Mouse (Mus musculus): ENCODE measurements around the gene Sypl2.
"Not testable (repeated sequence)": the region's sequence is repeated elsewhere in the genome, so short reads cannot be mapped to it uniquely, and the experiment has no call there.

The Sypl2 gene

DNA sequence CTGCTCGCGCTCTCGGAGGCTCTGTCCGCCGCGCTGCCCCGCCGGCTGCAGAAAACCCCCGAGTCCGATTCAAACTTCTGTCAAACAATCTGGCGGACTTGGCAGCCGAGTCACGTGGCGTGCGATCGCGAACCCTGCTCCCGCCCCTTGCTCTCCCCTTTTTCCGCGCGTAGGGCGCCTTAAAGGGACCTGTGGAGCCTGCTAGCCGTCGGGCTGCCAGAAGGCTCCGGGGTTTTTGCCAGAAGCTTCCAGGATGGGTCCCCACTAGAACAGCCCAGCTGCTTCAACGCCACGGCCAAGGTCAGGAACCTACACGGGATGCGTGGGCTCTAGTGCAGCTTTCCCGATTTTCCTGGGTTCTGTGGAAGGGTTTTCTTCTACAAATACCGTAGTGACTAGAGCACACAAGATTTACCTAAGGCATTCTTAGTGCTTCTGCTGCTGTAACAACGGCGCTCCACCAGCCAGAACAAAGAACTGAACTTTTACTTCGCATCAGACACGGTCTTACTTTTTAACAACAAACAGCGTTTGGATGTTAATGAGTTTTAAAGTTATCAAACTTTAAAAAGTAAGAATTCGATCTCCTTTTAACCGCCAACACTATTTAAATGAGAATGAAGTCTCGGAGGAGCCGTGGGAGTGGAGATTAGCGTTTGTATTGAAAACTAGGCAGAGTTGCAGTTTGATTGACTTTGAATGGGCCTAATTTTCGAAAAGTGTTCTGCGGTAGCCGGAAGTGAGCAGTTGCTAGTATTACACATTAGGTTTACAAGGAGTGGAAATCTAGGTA is at the start of gene Sypl2:
Sypl2 (minus strand) TSS at position 91 of the 793 bp plus-strand sequence.
- in situ Hi-C loops (cut with MboI; ENCODE audit: low sequenced_read_pairs): no loop called here

DNA sequence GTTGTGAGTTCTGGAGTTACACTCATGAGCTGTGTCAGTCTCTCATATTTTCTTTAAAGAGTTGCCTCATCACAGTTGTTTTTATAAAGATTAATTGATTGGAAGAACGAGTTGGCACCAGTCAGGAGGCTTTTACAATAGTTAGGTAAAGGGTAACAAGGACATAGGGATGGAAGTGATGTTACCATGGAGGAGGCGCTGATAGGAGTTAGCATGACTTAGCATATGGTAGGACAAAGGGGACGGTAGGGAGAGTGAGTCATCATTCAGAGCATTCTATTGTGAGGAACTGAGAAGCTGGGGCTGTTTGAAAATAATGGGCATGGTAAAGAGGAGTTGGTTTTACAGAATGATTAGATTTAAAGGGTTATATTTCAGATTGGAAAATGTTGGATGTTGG is 32.9 kb upstream of the Sypl2 start:
- in situ Hi-C loops (cut with MboI; ENCODE audit: low sequenced_read_pairs): no loop called here

DNA sequence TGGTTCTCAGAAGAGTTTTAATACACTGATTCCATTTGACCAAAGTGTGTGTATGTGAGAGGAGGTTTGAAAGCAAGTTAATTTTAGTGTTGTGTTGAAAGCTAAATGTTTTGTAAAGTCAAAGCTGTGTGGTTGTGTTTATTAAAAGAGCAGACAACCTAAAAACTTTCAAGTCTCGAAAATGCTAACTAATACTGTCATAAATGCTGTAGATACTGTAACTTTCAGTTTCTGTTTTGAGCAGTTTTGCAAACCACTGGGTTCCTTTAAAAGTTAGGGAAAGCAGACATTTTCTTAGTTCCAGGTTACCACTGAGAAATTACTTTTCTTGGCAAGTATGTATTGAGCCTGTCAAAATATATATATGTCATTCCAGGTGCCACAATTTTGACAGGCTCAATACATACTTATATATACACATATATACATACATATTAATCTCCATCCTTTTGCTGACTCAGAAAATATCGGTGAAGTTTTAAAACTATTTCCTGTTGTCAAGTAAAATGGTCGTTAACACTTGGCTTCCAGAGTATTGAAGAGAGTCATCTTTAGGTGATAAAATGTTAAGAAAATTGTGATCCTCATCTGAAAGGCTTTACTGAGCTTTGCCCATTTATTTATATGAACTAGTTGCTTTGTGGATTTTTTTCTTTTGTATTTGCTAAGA is 31.5 kb upstream of the Sypl2 start:
- in situ Hi-C loops (cut with MboI; ENCODE audit: low sequenced_read_pairs): no loop called here

DNA sequence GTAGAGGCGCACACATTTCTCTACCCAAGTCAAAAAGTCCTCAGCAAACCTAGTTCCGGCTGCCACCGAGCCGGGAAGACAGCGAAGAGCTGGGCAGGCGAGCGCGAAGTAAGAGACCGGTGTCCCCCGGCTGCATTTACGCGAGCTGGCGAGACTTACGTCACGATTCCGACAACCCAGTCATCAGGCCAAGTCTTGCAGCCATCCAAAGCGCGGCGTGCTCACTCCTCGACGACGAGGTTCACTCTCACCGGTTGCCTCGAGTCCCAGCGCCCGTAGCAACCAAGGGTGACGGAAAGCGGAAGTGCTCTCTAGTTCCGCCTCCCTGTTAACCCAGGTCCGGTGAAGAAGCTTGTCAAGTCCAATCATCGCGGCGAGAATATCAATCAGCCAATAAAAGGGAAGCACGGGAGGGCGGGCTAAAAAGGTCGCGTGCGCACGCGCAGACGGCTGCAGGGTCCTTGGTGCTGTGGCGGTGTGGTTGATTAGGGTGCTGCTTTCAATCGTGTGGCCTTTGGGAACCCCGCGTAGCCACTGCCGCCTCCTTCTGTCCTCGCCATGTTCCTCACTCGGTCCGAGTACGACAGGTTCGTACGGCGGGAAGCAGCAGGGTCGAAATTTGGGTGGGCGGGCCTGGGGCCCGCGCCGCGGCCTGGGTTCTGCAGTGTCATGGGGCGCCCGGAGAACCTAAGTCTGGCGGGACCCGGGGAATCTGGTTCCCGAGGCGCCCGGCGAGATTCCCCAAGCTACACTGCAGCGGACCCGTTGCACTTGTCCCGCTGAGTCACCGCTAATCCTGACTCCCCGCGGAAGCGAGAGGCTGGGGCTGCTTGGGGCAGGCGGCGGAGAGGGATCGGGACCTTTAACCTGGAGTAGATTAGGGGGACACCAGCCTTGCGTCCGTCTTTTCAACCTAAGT is 30.5 kb upstream of the Sypl2 start, which contains the start of gene Psma5:
Psma5 (plus strand) TSS at position 208 of the 919 bp plus-strand sequence.
- in situ Hi-C loops (cut with MboI; ENCODE audit: low sequenced_read_pairs): no loop called here

DNA sequence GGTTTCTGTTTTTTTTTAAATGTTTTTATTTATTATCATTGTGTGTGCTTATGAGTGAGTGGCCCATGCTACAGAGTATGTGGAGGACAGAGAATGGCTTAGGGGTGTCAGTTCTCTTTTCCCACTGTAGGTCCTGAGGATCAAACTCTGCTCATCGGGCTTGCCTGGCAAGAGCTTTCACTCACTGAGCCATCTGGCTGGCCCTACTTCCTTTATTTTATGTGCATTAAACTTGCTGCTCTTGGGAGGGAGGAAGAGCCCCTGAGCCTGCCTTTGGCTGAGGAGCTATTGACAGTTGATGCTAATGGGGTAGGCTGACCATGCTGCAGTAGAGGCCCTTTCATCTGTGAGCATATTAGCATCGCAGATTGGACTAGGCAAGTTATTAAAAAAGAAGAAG is 20.4 kb upstream of the Sypl2 start:
- in situ Hi-C loops (cut with MboI; ENCODE audit: low sequenced_read_pairs): no loop called here

DNA sequence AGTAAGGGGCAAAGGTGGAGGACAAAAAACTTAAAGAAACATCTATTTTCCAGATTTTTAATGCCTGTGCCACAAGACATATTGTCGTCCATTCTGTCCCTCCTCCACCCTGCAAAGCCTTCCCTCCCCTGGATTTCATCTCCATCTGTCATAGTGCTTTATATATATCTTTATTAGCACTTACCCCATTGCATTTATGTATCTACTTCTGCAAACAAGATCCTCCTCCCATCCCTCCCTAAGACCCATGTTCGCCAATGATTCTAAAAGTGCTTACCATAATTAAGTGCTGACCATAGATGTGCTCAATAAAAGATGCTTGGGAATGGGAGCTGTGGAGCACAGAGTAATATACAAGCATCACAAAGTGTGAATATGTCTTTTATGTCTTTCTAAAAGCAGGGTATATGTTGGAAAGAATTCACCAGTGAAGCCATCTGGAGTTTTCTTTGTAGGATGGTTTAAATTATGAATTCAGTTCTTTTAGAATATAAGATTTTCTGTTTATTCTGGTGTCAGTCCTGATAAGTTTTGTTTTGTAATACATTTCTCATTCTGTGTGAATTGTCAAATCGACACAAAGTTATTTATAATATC is 14.9 kb upstream of the Sypl2 start:
- in situ Hi-C loops (cut with MboI; ENCODE audit: low sequenced_read_pairs): no loop called here

DNA sequence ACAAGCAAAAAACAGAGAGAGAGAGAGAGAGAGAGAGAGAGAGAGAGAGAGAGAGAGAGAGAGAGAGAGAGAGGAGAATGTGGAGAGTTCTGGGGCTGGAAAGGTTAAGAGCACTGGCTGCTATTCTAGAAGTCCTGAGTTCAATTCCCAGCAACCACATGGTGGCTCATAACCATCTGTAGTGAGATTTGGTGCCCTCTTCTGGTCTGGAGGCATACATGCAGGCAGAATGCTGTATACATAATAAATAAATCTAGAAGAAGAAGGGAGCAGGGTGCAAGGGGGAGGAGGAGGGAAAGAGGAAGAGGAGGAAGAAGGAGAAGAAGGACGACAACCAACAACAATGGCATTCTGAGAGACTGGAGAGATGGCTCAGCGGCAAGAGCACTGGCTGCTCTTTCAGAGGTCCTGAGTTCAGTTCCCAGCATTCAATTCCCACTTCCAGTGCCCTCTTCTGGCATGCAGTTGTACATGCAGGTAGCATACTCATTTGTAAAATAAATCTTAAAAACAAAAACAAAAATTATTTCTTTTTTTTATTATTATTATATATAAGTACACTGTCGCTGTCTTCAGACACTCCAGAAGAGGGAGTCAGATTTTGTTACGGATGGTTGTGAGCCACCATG is 11.1 kb upstream of the Sypl2 start:
- in situ Hi-C loops (cut with MboI; ENCODE audit: low sequenced_read_pairs): not testable (repeated sequence)

DNA sequence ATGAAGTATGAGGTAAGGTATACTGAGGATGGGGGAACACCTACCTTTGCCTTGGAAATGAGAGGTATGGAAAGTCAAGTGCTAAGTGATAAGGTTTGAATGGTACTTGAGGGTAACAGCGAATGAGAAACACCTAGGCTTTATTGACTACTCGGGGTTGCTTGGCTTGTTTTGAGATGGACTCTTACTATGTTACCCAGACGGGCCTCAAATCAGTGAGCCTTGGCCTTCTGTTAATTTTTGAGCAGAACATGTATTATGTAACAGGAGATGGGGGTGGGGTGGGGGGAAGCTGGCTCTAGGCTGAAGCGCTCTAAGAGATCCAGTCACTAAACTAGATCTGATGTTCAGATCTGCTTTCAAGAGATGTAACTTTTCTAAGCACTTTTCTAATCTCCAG is 5.2 kb upstream of the Sypl2 start:
- in situ Hi-C loops (cut with MboI; ENCODE audit: low sequenced_read_pairs): no loop called here

DNA sequence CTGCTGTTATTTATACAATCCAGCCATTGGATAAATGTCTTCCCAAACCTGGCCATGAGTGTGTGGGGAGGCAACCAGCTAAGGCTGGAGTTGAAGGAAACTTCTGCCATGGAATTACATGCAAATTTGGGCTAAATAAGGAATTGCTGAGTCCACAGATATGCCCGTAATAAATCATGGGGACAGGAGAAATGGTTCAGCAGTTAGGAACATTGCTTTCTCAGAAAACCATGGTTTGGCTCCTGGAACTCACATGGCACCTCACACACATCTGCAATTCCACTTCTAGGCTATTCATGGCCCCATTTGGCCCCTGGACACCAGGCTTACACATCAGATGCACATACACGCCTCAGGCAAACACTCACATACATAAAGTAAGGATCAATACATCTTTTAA is 1.1 kb upstream of the Sypl2 start:
- in situ Hi-C loops (cut with MboI; ENCODE audit: low sequenced_read_pairs): no loop called here

DNA sequence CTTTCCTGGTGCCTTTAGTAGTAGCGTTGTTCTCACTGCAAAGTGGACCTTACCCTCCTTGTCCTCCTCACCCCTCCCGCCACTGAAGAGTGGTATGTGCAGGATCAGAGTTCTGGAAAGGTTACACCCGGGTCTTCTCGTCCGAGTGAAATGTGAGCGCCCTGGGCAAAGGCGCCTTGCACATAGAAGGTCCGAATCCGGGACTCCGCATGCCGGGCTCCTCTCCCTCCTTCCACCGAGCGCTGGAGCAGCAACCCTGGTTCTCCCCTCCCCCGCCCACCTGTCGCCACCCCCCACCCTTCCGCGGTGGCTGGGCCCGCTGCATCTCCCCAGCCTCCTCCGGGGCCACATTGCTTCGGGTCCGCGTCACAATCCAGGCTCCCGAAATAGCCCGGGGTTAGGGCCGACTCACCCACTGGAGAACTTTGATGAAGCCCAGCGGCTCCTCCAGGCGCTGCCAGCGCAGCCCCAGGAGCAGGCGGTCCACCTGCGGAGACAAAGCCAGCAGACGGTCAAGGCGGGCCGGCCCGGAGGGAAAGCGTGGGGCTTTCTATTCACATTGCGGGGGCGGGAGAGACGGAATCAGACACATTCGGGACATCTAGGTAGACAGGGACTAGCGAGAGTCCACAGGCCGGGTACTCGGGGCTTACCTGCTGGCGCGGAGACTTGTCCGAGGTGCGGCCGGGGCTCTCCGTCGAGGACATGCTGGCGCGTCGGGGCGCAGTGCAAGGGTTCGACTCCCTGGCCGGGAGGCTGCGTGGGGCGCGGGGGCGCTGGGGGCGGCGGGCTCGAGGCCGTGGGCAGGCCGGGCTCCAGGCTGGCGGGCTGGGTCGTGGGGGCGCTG is 514 bp downstream of the Sypl2 start:
- in situ Hi-C loops (cut with MboI; ENCODE audit: low sequenced_read_pairs): no loop called here

DNA sequence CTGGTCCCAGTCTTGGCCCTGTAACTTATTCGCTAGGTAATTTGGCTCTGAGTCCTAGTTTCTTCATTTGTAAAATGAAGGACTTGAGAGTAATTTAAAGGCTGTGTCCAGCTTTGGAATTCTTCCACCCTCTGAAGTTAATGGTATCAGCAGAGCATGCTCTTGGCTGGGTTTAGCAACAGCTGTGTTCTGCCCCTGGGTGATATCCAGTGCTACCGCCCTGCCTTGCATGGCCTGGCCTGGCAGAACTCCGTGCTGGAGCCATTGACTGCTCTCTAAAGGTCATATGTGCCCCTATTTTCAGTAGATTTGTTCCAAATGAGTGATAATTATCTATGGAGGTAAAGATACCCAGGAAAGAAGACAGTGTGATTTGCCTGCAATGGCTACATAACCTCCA is 5.8 kb downstream of the Sypl2 start:
- in situ Hi-C loops (cut with MboI; ENCODE audit: low sequenced_read_pairs): no loop called here

DNA sequence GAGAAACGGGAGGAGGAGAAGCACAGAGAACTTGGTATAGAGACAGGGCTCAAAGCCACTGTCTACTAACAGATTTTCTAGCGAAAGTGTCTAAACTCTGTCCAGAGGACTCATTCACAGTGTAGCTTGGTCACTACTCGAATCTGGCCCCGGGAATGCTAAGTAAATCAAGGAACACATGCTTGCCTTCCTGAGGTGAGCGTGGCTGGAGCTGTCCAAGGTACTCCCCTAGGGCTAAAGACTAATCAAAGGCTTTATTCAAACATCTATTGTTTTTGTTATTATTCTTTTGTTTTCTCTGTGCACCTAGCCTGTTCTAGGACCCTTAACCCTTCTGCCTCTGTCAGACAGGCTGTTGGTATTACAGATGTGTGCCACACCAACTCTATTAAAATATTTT is 11.7 kb downstream of the Sypl2 start:
- in situ Hi-C loops (cut with MboI; ENCODE audit: low sequenced_read_pairs): no loop called here

DNA sequence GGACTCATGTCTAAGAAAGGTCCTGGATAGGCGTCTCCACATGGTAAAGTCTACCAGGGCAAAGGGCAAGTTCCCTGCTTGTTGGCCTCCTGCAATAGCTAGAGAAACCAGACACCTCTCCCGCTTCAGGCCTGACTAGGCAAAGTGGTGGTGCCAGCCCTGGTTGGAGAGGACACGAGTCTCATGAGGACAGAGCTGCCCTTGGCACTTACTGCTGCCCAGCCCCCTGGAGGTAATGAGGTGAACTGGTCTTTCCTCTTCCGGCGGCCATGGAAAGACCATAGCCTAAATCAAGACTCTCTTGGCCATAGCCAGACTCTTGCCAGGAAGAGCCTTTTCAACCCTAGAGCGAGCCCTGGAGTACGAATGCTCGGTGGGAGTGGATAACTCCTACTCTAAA is 14.0 kb downstream of the Sypl2 start:
- in situ Hi-C loops (cut with MboI; ENCODE audit: low sequenced_read_pairs): no loop called here

DNA sequence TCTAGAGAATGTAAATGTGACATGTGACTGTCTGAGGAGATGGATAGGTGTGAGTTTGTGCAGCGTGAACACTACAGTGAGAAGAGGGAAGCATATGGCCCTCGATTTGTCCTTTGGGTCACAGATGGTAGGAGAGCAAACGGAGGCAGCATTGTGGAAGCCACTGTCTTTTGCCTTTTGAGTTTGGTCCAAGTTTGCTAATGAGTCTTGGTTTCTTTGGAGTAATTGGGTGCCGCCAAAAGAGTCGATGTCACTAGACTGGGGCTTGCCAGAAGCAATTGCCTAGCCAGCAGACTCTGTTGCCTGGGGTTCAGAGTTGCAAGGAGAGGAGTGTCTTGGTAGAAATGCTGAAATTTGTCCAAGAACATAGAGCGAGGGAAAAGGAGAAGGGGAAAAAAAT is 14.6 kb downstream of the Sypl2 start:
- in situ Hi-C loops (cut with MboI; ENCODE audit: low sequenced_read_pairs): no loop called here

DNA sequence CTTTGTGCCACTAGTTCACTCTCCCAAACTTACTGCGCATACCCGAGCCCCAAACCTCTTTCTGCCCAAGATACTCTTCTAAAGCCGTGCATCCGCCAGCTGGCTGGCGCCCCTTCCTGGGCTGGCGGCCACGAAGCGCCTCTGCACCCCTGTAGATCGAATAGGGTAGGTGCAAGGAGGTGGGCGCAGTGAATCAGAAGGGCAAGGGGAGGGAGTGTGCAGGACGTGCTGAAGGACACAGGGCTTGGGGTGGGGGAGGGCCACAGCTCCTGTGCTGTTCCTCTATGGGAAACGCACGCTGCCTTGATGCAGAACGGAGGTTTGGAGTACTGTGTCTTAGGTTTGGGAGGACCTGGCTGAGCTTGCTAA is 15.7 kb downstream of the Sypl2 start, which contains the start of gene Atxn7l2:
Atxn7l2 (minus strand) TSS at position 164 of the 369 bp plus-strand sequence.
- in situ Hi-C loops (cut with MboI; ENCODE audit: low sequenced_read_pairs): no loop called here

DNA sequence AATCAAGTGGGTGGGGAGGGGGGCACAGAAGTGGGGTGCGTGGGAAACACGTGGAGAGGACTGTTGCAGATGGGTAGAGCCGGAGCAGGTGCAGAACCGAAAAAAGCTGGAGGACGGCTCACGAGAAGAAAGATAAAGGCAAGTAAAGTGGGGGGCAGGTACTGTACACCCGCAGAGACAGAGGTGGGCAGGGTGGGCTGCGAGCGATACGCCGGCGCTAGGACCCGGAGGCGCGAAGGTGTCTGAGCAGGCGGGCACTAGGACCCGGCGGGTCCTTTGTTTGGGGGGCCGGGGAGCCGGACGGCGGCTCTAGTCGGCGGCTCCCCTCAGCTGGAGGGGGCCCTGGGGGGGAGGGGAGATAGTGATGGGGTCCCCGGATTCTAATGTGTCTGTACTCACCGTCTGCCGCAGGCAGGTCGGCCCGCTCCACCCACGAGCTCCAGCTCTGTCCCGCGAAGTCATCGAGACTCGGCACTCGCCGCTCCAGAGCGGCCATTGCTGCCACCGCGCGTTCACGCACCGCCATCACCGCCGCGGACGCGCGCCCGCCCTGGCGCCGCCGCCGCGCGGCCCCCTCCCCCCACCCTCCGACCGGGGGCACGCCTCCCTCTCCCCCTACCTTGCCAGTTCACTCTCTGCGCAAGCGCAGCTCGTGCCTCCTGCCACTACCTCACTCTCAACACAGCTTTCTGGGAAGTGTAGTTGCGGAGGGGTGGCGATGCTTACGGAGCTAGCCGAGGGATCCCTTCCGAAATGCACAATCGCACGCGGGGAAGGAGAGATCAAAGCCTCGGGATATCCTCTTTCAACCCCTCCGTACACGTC is 16.3 kb downstream of the Sypl2 start:
- in situ Hi-C loops (cut with MboI; ENCODE audit: low sequenced_read_pairs): no loop called here

DNA sequence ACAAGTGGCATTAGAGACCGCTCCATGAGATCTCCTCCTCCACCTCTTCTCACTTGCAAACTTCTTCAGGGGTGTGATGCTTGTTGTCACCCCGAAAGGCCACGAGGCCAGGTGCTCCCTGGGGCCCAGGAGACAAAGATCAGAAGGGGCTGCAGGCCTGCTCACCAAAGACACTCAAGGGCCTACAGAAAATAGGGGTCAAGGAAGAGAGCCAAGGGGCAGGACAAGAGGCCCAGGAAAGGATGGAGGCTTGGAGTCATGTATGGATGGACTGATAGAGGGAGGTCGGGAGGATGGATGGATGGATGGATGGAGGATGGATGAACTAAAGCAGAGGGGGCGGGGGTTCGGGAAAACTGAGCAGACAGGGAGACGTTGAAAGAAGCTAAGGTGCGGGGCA is 16.9 kb downstream of the Sypl2 start:
- in situ Hi-C loops (cut with MboI; ENCODE audit: low sequenced_read_pairs): no loop called here

DNA sequence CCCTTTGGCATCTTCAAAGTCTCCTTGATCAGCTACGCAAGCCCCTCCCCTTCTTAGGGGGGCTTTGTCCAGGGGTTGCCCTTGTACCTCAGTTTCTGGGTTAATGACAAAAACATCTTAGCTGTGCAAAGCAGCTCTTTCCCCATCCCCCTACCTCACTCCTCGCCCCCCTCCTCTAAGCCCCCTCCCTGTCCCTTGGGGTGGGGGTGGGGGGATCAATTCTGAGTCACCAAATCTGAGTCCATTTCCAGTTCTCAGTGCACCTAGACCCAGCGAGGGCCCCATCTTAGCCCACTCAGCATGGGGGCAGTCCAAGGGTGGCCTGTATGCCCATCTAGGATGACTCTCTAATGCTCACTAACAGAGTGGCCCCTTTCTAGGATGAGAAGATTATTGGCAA is 17.4 kb downstream of the Sypl2 start:
- in situ Hi-C loops (cut with MboI; ENCODE audit: low sequenced_read_pairs): no loop called here
